Mouse (Mus musculus): ENCODE measurements around the gene Aars2. TPM values are rescaled to one million over a fixed set of nuclear protein-coding genes. Genes with fewer than 3 reads are reported as not detected.

Gene Aars2
- polyA plus RNA-seq, 1 experiment = 10.1 TPM

GRCm38 (mm10) chr17:45547461-45548190 lies 41.0 kb downstream of the Aars2 start:
- TF ChIP-seq POLR2A (IDR thresholded peaks at IDR 0.05; ENCODE audit: borderline replicate concordance, control insufficient read depth, low read depth, low read length) = no peak
- TF ChIP-seq CTCF (IDR thresholded peaks at IDR 0.05; ENCODE audit: control insufficient read depth, insufficient read depth, low read length) = no peak
- 78% methylated on average over 5 of the region's 5 CpGs for WGBS
- Histone ChIP-seq H3K4me3 (replicated peaks; ENCODE audit: control insufficient read depth, low read depth, low read length) (no peak overlapping the region), H3K27ac (ENCODE audit: control insufficient read depth, insufficient read depth, low read depth, low read length, poor library complexity) (no peak overlapping the region), H3K4me1 (ENCODE audit: control insufficient read depth, insufficient read depth, low read length) (no peaks in the 10 kb centered on the region)

- Histone ChIP-seq H3K4me3 (replicated peaks; ENCODE audit: control insufficient read depth, low read depth, low read length) (no peak overlapping the region), H3K27ac (ENCODE audit: control insufficient read depth, insufficient read depth, low read depth, low read length, poor library complexity) (no peak overlapping the region), H3K4me1 (ENCODE audit: control insufficient read depth, insufficient read depth, low read length) (no peaks in the 10 kb centered on the region)
- TF ChIP-seq POLR2A (IDR thresholded peaks at IDR 0.05; ENCODE audit: borderline replicate concordance, control insufficient read depth, low read depth, low read length) (no peak), CTCF (IDR thresholded peaks at IDR 0.05; ENCODE audit: control insufficient read depth, insufficient read depth, low read length) (no peak)
- 5% methylated on average over 58 of the region's 68 CpGs for WGBS
Observed at GRCm38 (mm10) chr17:45548541-45549512, 42.2 kb downstream of the Aars2 start.

- WGBS = 4% methylated on average over 27 of the region's 29 CpGs
- Histone ChIP-seq H3K27ac (ENCODE audit: control insufficient read depth, insufficient read depth, low read depth, low read length, poor library complexity) (no peak within 1 kb of the TSS), H3K4me3 (replicated peaks; ENCODE audit: control insufficient read depth, low read depth, low read length) (no peak within 1 kb of the TSS), H3K4me1 (ENCODE audit: control insufficient read depth, insufficient read depth, low read length) (no peaks in the 10 kb centered on the region; the same call in 1 of the 2 replicates)
- no peak for TF ChIP-seq POLR2A (IDR thresholded peaks at IDR 0.05; ENCODE audit: borderline replicate concordance, control insufficient read depth, low read depth, low read length)
- no peak for TF ChIP-seq CTCF (IDR thresholded peaks at IDR 0.05; ENCODE audit: control insufficient read depth, insufficient read depth, low read length)
Observed at GRCm38 (mm10) chr17:45549617-45550181, 43.1 kb downstream of the Aars2 start, which contains the start of gene Tmem151b. TSS of gene Tmem151b (minus strand) at chr17:45549677.

GRCm38 (mm10) chr17:45550253-45550652 lies 43.6 kb downstream of the Aars2 start:
- 48% methylated on average over 5 of the region's 5 CpGs for WGBS
- no peaks in the 10 kb centered on the region; the same call in 1 of the 2 replicates for H3K4me1 ChIP-seq (ENCODE audit: control insufficient read depth, insufficient read depth, low read length)
- H3K4me3 ChIP-seq (replicated peaks; ENCODE audit: control insufficient read depth, low read depth, low read length) = no peak overlapping the region
- no peak overlapping the region for H3K27ac ChIP-seq (ENCODE audit: control insufficient read depth, insufficient read depth, low read depth, low read length, poor library complexity)
- TF ChIP-seq POLR2A (IDR thresholded peaks at IDR 0.05; ENCODE audit: borderline replicate concordance, control insufficient read depth, low read depth, low read length) (no peak), CTCF (IDR thresholded peaks at IDR 0.05; ENCODE audit: control insufficient read depth, insufficient read depth, low read length) (no peak)

- Histone ChIP-seq H3K4me1 (ENCODE audit: control insufficient read depth, insufficient read depth, low read length) (no peaks in the 10 kb centered on the region; the same call in 1 of the 2 replicates), H3K27ac (ENCODE audit: control insufficient read depth, insufficient read depth, low read depth, low read length, poor library complexity) (no peak overlapping the region), H3K4me3 (replicated peaks; ENCODE audit: control insufficient read depth, low read depth, low read length) (no peak overlapping the region)
- no peak for TF ChIP-seq POLR2A (IDR thresholded peaks at IDR 0.05; ENCODE audit: borderline replicate concordance, control insufficient read depth, low read depth, low read length)
- WGBS = 70% methylated on average over 7 of the region's 7 CpGs
Observed at GRCm38 (mm10) chr17:45551249-45551796, 44.7 kb downstream of the Aars2 start.

GRCm38 (mm10) chr17:45551816-45552451 lies 45.3 kb downstream of the Aars2 start:
- no peak overlapping the region for H3K4me3 ChIP-seq (replicated peaks; ENCODE audit: control insufficient read depth, low read depth, low read length)
- no peak for TF ChIP-seq POLR2A (IDR thresholded peaks at IDR 0.05; ENCODE audit: borderline replicate concordance, control insufficient read depth, low read depth, low read length)
- TF ChIP-seq CTCF (IDR thresholded peaks at IDR 0.05; ENCODE audit: control insufficient read depth, insufficient read depth, low read length) = peak; percentile 88
- WGBS = 6% methylated on average over 8 of the region's 8 CpGs
- no peak overlapping the region for H3K27ac ChIP-seq (ENCODE audit: control insufficient read depth, insufficient read depth, low read depth, low read length, poor library complexity)
- H3K4me1 ChIP-seq (ENCODE audit: control insufficient read depth, insufficient read depth, low read length) = no peaks in the 10 kb centered on the region; the same call in 1 of the 2 replicates

GRCm38 (mm10) chr17:45553065-45553464 lies 46.4 kb downstream of the Aars2 start:
- Histone ChIP-seq H3K4me3 (replicated peaks; ENCODE audit: control insufficient read depth, low read depth, low read length) (no peak overlapping the region), H3K4me1 (ENCODE audit: control insufficient read depth, insufficient read depth, low read length) (no peaks in the 10 kb centered on the region; the same call in 1 of the 2 replicates), H3K27ac (ENCODE audit: control insufficient read depth, insufficient read depth, low read depth, low read length, poor library complexity) (no peak overlapping the region)
- no peak for TF ChIP-seq POLR2A (IDR thresholded peaks at IDR 0.05; ENCODE audit: borderline replicate concordance, control insufficient read depth, low read depth, low read length)
- TF ChIP-seq CTCF (IDR thresholded peaks at IDR 0.05; ENCODE audit: control insufficient read depth, insufficient read depth, low read length) = no peak
- 82% methylated on average over 3 of the region's 3 CpGs for WGBS

Measured in bone marrow, adult 2 months (tissue).